Mouse (Mus musculus): Measurements from ENCODE around the gene Dgkq. TPM values are rescaled to one million over a fixed set of nuclear protein-coding genes. Genes with fewer than 3 reads are reported as not detected.

The Dgkq gene
- total RNA-seq (2023): 10 to 100 TPM; 47.0 to 56.2 TPM

GRCm38 (mm10) chr5:108668977-108669936 is at the start of gene Dgkq:
Gene Dgkq (minus strand): TSS chr5:108669672.

GRCm38 (mm10) chr5:108692271-108692670 is 22.8 kb upstream of the Dgkq start, which contains the start of gene Fgfrl1:
Gene Fgfrl1 (plus strand): TSS chr5:108692382.

GRCm38 (mm10) chr5:108675251-108675816 is 5.9 kb upstream of the Dgkq start, which contains the start of gene Slc26a1:
Gene Slc26a1 (minus strand): TSS chr5:108675569.

GRCm38 (mm10) chr5:108659698-108660631 is 9.5 kb downstream of the Dgkq start, which contains the start of gene Idua:
Gene Idua (plus strand): TSS chr5:108660331.

GRCm38 (mm10) chr5:108629634-108630483 is 39.6 kb downstream of the Dgkq start, which contains the start of the genes Gak and Tmem175:
Gene Gak (minus strand): TSS chr5:108629755.
Gene Tmem175 (plus strand): TSS chr5:108629770.

Other genes starting within 250 kb of the Dgkq start
- gene Atp5k, start 235.2 kb downstream of the Dgkq start, total RNA-seq (2023): 10 to 100 TPM; 61.2 to 72.5 TPM
- not detected for gene Mfsd7a, start 220.8 kb downstream of the Dgkq start, total RNA-seq (2023)
- 10 to 100 TPM; 21.0 to 43.3 TPM for gene Pcgf3, start 208.4 kb downstream of the Dgkq start, total RNA-seq (2023)
- not detected for gene Cplx1, start 119.6 kb downstream of the Dgkq start, total RNA-seq (2023)
- 100 to 1,000 TPM; 144 to 150 TPM for gene Gak, start 39.9 kb downstream of the Dgkq start, total RNA-seq (2023)
- 10 to 100 TPM; 26.7 to 27.1 TPM for gene Tmem175, start 39.9 kb downstream of the Dgkq start, total RNA-seq (2023)
- gene Idua, start 9.3 kb downstream of the Dgkq start, total RNA-seq (2023): 10 to 100 TPM; 30.9 to 44.8 TPM
- not detected for gene Slc26a1, start 5.9 kb upstream of the Dgkq start, total RNA-seq (2023)
- 1 to 10 TPM; 6.1 to 7.5 TPM for gene Fgfrl1, start 22.7 kb upstream of the Dgkq start, total RNA-seq (2023)
- gene Rnf212, start 105.3 kb upstream of the Dgkq start, total RNA-seq (2023): not detected
- not detected for gene Tmed11, start 125.7 kb upstream of the Dgkq start, total RNA-seq (2023)
- not detected for gene Vmn2r8, start 139.2 kb upstream of the Dgkq start, total RNA-seq (2023)
- not detected for gene Vmn2r9, start 182.9 kb upstream of the Dgkq start, total RNA-seq (2023)

Data from B cell, adult 67 days (primary cell).